Mouse (Mus musculus): ENCODE data around the gene Snrpb. TPM values are rescaled to one million over a fixed set of nuclear protein-coding genes. Genes with fewer than 3 reads are reported as not detected.

The Snrpb gene
- 596 and 613 TPM in 2 replicates for polyA plus RNA-seq (2014; fragmentation: Nextera tagmentation; extraction: Ambion mirVana)

GRCm38 (mm10) chr2:130178706-130179506 is at the start of gene Snrpb:
Gene Snrpb (minus strand): TSS chr2:130179403.
- no peaks in the 10 kb centered on the region for H3K9me3 ChIP-seq (ENCODE audit: control insufficient read depth, low read depth, low read length)
- WGBS, result under 1% methylated on average over 81 of the region's 81 CpGs
- ATAC-seq (ENCODE audit: insufficient number of reproducible peaks, insufficient read depth, low FRiP score, low read depth), result peak; percentile 91

GRCm38 (mm10) chr2:130211581-130211980 is 32.4 kb upstream of the Snrpb start:
- Histone ChIP-seq H3K4me3 (ENCODE audit: low read depth, low read length) (no peak overlapping the region), H3K27me3 (ENCODE audit: control insufficient read depth, insufficient read depth, low read length) (no peaks in the 10 kb centered on the region), H3K9me3 (ENCODE audit: control insufficient read depth, low read depth, low read length) (no peaks in the 10 kb centered on the region), H3K4me2 (replicated peaks; ENCODE audit: low read depth, low read length) (no peak overlapping the region), H3K36me3 (ENCODE audit: control insufficient read depth, insufficient read depth, low read length) (no peaks in the 10 kb centered on the region), H3K27ac (ENCODE audit: low read length) (no peak overlapping the region), H3K4me1 (ENCODE audit: control insufficient read depth, insufficient read depth, low read length) (no peaks in the 10 kb centered on the region), H3K9ac (replicated peaks; ENCODE audit: low read depth, low read length) (no peak overlapping the region)
- no peak for ATAC-seq (ENCODE audit: insufficient number of reproducible peaks, insufficient read depth, low FRiP score, low read depth)
- WGBS, result 90% methylated on average over 2 of the region's 2 CpGs

More at GRCm38 (mm10) chr2:130178706-130179506, at the start of gene Snrpb:
- H3K9ac ChIP-seq (replicated peaks; ENCODE audit: low read depth, low read length), result peak within 1 kb of the TSS; percentile 100
- peak within 1 kb of the TSS; percentile 88 for H3K4me2 ChIP-seq (replicated peaks; ENCODE audit: low read depth, low read length)
- H3K36me3 ChIP-seq (ENCODE audit: control insufficient read depth, insufficient read depth, low read length), result peaks cover 30% of the 10 kb centered on the region
- H3K27ac ChIP-seq (ENCODE audit: low read length), result peak within 1 kb of the TSS; percentile 94
- peak within 1 kb of the TSS; percentile 97 for H3K4me3 ChIP-seq (ENCODE audit: low read depth, low read length)
- H3K27me3 ChIP-seq (ENCODE audit: control insufficient read depth, insufficient read depth, low read length), result no peaks in the 10 kb centered on the region
- peaks cover 11% of the 10 kb centered on the region; the same call in 1 of the 2 replicates for H3K4me1 ChIP-seq (ENCODE audit: control insufficient read depth, insufficient read depth, low read length)

- H3K27ac ChIP-seq (ENCODE audit: low read length), result no peak overlapping the region
- no peaks in the 10 kb centered on the region for H3K4me1 ChIP-seq (ENCODE audit: control insufficient read depth, insufficient read depth, low read length)
- 88% methylated on average over 3 of the region's 3 CpGs for WGBS
- H3K9me3 ChIP-seq (ENCODE audit: control insufficient read depth, low read depth, low read length), result no peaks in the 10 kb centered on the region
- H3K4me2 ChIP-seq (replicated peaks; ENCODE audit: low read depth, low read length), result no peak overlapping the region
- H3K27me3 ChIP-seq (ENCODE audit: control insufficient read depth, insufficient read depth, low read length), result no peaks in the 10 kb centered on the region
- no peak overlapping the region for H3K4me3 ChIP-seq (ENCODE audit: low read depth, low read length)
- no peaks in the 10 kb centered on the region for H3K36me3 ChIP-seq (ENCODE audit: control insufficient read depth, insufficient read depth, low read length)
- no peak overlapping the region for H3K9ac ChIP-seq (replicated peaks; ENCODE audit: low read depth, low read length)
- no peak for ATAC-seq (ENCODE audit: insufficient number of reproducible peaks, insufficient read depth, low FRiP score, low read depth)
Measured at GRCm38 (mm10) chr2:130209636-130210035, 30.4 kb upstream of the Snrpb start.

- whole genome bisulfite sequencing, result 88% methylated on average over 3 of the region's 3 CpGs
- Histone ChIP-seq H3K4me3 (ENCODE audit: low read depth, low read length) (no peak overlapping the region), H3K9me3 (ENCODE audit: control insufficient read depth, low read depth, low read length) (no peaks in the 10 kb centered on the region)
Measured at GRCm38 (mm10) chr2:130207996-130208395, 28.8 kb upstream of the Snrpb start.

DNA sequence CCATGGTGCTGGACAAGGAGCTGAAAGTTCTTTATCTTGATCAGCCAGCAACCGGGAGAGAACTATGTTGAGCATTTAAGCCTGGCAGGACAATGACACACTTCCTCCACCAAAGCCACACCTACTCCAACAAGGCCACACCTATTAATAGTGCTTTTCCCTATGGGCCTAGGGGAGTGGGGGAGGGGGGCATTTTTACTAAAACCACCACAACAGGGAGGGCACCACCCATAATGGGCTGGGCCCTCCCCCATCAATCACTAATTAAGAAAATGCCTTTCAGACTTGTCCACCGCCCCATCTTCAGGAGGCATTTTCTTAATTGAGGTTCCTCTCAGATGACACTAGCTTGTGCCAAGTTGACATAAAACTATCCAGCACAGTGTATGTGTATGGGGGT is 28.2 kb upstream of the Snrpb start:
- WGBS, result 74% methylated on average over 2 of the region's 2 CpGs
- Histone ChIP-seq H3K9ac (replicated peaks; ENCODE audit: low read depth, low read length) (no peak overlapping the region), H3K4me3 (ENCODE audit: low read depth, low read length) (no peak overlapping the region), H3K27ac (ENCODE audit: low read length) (no peak overlapping the region), H3K27me3 (ENCODE audit: control insufficient read depth, insufficient read depth, low read length) (no peaks in the 10 kb centered on the region), H3K4me1 (ENCODE audit: control insufficient read depth, insufficient read depth, low read length) (no peaks in the 10 kb centered on the region), H3K9me3 (ENCODE audit: control insufficient read depth, low read depth, low read length) (no peaks in the 10 kb centered on the region), H3K36me3 (ENCODE audit: control insufficient read depth, insufficient read depth, low read length) (no peaks in the 10 kb centered on the region), H3K4me2 (replicated peaks; ENCODE audit: low read depth, low read length) (no peak overlapping the region)
- ATAC-seq (ENCODE audit: insufficient number of reproducible peaks, insufficient read depth, low FRiP score, low read depth), result no peak

More at GRCm38 (mm10) chr2:130207996-130208395, 28.8 kb upstream of the Snrpb start:
- Histone ChIP-seq H3K27ac (ENCODE audit: low read length) (no peak overlapping the region), H3K4me2 (replicated peaks; ENCODE audit: low read depth, low read length) (no peak overlapping the region), H3K36me3 (ENCODE audit: control insufficient read depth, insufficient read depth, low read length) (no peaks in the 10 kb centered on the region), H3K4me1 (ENCODE audit: control insufficient read depth, insufficient read depth, low read length) (no peaks in the 10 kb centered on the region), H3K27me3 (ENCODE audit: control insufficient read depth, insufficient read depth, low read length) (no peaks in the 10 kb centered on the region), H3K9ac (replicated peaks; ENCODE audit: low read depth, low read length) (no peak overlapping the region)
- no peak for ATAC-seq (ENCODE audit: insufficient number of reproducible peaks, insufficient read depth, low FRiP score, low read depth)

- no peak overlapping the region for H3K9ac ChIP-seq (replicated peaks; ENCODE audit: low read depth, low read length)
- H3K4me1 ChIP-seq (ENCODE audit: control insufficient read depth, insufficient read depth, low read length), result no peaks in the 10 kb centered on the region
- ATAC-seq (ENCODE audit: insufficient number of reproducible peaks, insufficient read depth, low FRiP score, low read depth), result no peak
- no peaks in the 10 kb centered on the region for H3K36me3 ChIP-seq (ENCODE audit: control insufficient read depth, insufficient read depth, low read length)
- no peak overlapping the region for H3K4me2 ChIP-seq (replicated peaks; ENCODE audit: low read depth, low read length)
- 83% methylated on average over 5 of the region's 5 CpGs for WGBS
- H3K4me3 ChIP-seq (ENCODE audit: low read depth, low read length), result no peak overlapping the region
- H3K27me3 ChIP-seq (ENCODE audit: control insufficient read depth, insufficient read depth, low read length), result no peaks in the 10 kb centered on the region
- no peaks in the 10 kb centered on the region; the same call in 1 of the 2 replicates for H3K9me3 ChIP-seq (ENCODE audit: control insufficient read depth, low read depth, low read length)
- no peak overlapping the region for H3K27ac ChIP-seq (ENCODE audit: low read length)
Measured at GRCm38 (mm10) chr2:130200961-130201360, 21.8 kb upstream of the Snrpb start.

- 92% methylated on average over 16 of the region's 16 CpGs for WGBS
- no peak within 1 kb of the TSS for H3K9ac ChIP-seq (replicated peaks; ENCODE audit: low read depth, low read length)
Measured at GRCm38 (mm10) chr2:130194894-130195293, 15.7 kb upstream of the Snrpb start, which contains the start of gene Tmc2. Gene Tmc2 (plus strand): TSS chr2:130195194.

GRCm38 (mm10) chr2:130188391-130188790 is 9.2 kb upstream of the Snrpb start:
- no peak overlapping the region for H3K27ac ChIP-seq (ENCODE audit: low read length)
- ATAC-seq (ENCODE audit: insufficient number of reproducible peaks, insufficient read depth, low FRiP score, low read depth), result no peak
- H3K4me2 ChIP-seq (replicated peaks; ENCODE audit: low read depth, low read length), result no peak overlapping the region
- no peaks in the 10 kb centered on the region for H3K36me3 ChIP-seq (ENCODE audit: control insufficient read depth, insufficient read depth, low read length)
- H3K9ac ChIP-seq (replicated peaks; ENCODE audit: low read depth, low read length), result no peak overlapping the region
- no peaks in the 10 kb centered on the region for H3K27me3 ChIP-seq (ENCODE audit: control insufficient read depth, insufficient read depth, low read length)
- H3K4me1 ChIP-seq (ENCODE audit: control insufficient read depth, insufficient read depth, low read length), result no peaks in the 10 kb centered on the region
- no peaks in the 10 kb centered on the region; the same call in 1 of the 2 replicates for H3K9me3 ChIP-seq (ENCODE audit: control insufficient read depth, low read depth, low read length)
- H3K4me3 ChIP-seq (ENCODE audit: low read depth, low read length), result no peak overlapping the region
- WGBS, result 87% methylated on average over 12 of the region's 12 CpGs

More at GRCm38 (mm10) chr2:130194894-130195293, 15.7 kb upstream of the Snrpb start, which contains the start of gene Tmc2:
- Histone ChIP-seq H3K9me3 (ENCODE audit: control insufficient read depth, low read depth, low read length) (no peaks in the 10 kb centered on the region; the same call in 1 of the 2 replicates), H3K4me2 (replicated peaks; ENCODE audit: low read depth, low read length) (no peak within 1 kb of the TSS), H3K27me3 (ENCODE audit: control insufficient read depth, insufficient read depth, low read length) (no peaks in the 10 kb centered on the region), H3K4me3 (ENCODE audit: low read depth, low read length) (no peak within 1 kb of the TSS), H3K36me3 (ENCODE audit: control insufficient read depth, insufficient read depth, low read length) (no peaks in the 10 kb centered on the region), H3K4me1 (ENCODE audit: control insufficient read depth, insufficient read depth, low read length) (no peaks in the 10 kb centered on the region), H3K27ac (ENCODE audit: low read length) (no peak within 1 kb of the TSS)
- no peak for ATAC-seq (ENCODE audit: insufficient number of reproducible peaks, insufficient read depth, low FRiP score, low read depth)

All from stomach, embryonic 14.5 days (tissue).